Mouse (Mus musculus): Measurements from ENCODE around the gene Chtop.
A peak's percentile ranks its signal among the peaks of the same experiment; 100 is the strongest.

The Chtop gene

DNA sequence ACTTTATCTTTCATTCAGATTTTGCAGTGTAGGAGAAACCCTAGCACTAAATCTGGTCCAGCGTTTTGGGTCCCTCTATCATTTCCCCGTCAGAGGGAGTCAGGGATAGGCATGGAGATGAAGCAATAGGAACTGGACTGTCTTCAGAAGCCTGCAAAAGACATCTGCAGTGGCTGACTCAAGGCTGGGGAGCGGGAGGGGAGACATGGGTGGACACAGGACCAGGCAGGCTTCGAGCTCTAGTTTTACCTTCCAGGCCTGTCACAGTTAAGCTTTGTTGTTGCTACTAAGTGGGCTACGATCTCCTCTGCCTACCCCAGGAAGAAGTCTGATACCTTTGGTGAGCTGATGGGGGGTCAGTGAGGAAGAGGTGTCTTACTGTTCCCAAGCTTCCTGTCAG, 3.0 kb upstream of the Chtop start:
- no peak for DNase-seq (ENCODE audit: low read depth, low spot score)

DNA sequence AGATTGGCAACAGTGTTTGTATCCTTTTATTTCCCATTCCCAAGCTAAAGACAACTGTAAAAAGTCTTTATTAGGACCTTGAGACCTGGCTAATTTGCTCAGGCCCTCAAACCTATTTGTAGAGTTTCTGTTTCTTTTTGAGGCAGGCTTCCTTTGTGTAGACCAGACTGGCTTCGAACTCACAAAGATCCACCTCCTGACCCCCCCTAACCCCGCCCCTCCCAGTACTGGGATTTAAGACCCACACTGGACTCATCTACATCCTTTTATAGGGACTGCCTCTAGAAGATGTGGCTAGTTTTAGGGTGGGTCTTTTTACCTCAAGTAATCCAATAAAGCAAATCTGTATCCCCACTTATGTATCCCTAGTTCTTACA, 437 bp upstream of the Chtop start:
- no peak for DNase-seq (ENCODE audit: low read depth, low spot score)

DNA sequence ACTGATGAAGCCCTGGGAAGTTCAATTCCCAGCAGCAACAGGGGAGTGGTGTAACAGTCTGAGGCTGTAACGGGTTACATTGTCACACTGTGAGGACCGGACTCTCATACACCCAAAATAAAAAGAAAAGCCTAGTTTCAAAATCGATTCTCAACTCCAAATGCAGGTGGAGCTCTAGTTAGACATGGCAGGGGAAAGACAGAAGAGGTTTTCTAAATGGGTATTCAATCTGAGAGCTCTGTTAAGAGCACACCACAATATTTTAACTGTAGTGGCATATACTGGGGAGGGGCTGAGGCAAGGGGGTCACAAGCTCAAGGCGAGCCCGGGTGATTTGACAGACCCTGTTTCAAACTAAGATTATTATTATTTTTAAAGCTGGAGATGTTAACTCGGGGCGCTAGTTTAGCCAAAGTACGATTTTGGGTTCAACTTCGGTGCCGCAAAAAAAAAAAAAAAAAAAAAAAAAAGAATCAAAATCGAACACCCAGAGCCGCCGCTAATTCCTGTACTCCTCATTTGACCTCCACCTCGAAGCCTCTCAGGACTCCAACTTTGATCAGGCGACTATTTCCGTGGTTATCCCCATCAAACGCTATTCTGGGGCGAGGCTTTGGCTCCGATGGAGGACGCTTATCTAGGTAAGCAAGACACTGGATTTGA, 880 bp downstream of the Chtop start:
- DNase-seq (ENCODE audit: low read depth, low spot score): no peak

DNA sequence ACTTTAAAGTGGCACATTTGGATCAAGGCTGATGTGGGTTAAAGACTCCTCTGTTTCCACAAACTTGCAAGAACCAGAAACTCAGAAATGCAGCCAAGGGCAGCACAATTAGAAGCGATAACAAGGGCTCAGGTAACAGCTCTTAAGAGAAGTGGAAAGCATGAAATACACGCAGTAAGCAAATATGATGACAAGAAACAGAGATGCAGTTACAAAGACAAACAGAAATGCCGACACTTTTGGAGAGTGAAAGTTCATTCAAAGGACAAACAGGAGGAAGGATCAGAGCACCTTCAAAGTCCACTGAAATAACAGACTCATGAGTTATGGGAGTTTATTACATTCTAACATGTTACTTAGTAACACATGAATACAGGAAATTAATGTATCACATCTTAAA, 2.9 kb downstream of the Chtop start:
- DNase-seq (ENCODE audit: low read depth, low spot score): no peak

DNA sequence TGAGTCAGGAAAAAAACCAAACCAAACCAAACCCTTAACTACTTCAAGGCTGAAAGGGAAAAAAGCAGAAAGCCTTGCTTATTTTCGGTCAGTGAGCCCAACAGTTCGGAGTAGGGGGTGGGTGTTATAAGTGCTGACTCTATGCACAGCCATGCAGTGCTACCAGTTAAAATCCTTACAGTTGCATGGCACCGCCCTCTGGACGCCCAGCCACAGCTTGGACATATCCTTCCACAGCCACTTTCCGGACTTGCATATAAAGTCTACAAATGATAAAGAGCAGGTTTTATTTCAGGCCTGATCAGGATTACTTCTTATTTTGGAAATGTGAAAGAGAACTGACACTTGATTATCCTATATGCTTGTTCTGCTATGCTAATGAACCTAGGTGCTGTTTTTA, 4.1 kb downstream of the Chtop start:
- no peak for DNase-seq (ENCODE audit: low read depth, low spot score)

DNA sequence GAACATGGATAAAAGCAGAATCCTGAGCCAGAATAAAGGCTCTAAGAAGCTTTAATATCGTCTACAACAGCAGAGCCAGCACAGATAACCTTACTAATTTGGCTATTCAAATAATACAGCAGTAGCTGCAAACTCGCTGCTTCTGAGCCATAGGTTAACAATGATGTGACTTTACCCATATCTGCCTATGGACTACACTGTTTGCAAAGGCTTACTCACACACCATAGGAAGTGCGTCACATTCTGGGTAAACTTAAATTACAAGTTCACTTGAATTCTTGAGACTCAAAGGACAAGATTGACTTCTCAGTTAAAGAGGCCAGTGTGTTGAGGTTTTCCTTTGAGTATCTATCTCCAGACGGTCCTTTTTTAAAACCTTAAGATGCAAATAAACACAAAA, 5.9 kb downstream of the Chtop start:
- DNase-seq (ENCODE audit: low read depth, low spot score): no peak

DNA sequence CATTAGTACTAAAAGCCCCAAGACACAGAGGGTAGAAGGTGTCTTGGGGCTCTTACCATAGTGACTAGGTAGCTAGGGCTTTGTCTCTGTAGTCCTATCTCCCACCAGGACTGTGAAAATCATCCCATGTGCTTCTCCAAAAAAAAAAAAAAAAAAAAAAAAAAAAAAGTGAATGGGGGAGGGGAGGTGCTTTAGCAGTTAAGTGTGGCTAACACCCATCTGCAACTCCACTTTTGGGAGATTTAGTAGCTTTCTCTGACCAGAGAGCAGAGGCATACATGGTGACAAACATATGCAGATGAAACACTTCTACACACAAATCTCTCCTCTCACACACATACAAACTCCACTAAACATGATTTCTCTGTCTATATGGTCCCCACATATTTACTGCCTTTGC, 11.7 kb downstream of the Chtop start:
- no peak for DNase-seq (ENCODE audit: low read depth, low spot score)

DNA sequence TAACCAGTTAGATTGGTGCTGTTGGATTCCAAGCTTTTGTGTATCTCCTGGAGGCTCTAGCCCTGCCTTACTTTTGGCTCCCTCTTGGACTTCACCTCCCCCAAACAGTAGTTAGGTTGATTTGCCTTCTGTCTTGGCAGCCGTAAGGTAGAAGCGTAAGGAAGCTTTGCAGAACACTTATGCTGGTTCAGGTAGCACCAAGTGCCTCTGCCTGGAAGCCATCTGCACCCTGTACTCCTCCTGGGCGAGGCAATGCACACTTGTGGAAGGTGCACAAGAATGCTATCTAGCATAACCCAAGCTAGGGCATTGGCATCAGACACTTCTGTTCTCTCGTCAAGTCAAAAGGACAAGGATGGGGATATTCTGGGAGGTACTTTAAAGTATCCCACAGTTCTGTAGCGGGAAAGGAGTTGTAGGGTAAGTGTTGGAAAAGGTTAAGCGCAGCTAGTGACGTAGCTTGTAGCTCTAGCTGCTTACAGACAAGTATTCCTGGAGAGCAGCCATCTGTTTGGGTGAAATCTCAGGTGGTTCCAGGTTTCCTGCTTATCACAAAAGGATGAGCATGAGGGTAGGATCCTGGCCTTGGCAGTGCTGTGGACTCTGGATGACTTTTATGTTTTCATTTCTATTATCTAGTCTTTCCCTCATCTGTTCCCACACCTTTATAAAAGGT, 13.3 kb downstream of the Chtop start:
- no peak for DNase-seq (ENCODE audit: low read depth, low spot score)

DNA sequence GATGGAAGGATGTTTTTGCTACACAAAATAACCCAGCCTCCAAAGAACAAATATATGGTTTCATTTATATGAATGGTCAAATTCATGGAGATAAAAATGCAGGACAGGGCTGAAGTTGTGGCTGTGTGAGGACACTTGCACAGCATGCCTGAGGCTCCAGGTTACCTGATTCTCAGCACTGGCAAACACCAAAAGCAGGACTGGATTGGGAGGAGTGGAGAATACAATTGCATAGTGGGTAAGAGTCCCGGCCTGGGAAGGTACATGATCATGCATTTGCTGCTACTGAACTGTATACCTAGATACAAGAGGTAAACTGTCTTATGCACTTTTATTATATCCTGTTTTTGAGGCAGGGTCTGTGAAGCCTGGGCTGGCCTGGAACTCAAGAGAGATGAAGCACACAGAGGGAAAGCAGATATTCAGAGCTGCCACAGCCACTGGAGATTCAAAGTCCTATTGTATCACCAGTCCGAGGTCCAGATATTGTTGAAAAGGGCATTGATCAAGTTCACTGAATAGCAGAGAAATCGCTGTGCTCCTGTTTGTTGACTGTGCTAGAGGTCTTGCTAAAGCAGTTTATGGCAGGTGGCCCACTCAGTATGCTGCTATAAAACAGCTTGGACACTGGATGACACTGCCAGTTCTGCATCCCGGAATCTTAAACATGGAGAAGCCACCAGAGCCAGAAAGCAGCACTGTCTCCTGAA, 15.3 kb downstream of the Chtop start:
- DNase-seq (ENCODE audit: low read depth, low spot score): no peak

DNA sequence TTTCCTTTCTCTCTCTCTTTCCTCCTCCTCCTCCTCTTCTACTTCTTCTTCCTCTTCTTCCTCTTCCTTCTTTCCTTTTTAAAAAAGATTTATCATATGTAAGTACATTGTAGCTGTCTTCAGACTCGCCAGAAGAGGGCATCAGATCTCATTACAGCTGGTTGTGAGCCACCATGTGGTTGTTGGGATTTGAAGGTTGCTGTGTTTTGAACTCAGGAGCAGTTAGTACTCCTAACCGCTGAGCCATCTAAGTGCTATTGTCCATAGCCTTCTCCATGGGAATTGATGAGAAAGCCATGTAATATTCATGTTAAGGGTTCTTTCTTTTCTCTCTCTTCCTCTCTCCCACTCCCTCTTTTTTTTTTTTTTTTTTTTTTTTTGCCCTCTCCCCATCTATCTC, 17.9 kb downstream of the Chtop start:
- DNase-seq (ENCODE audit: low read depth, low spot score): no peak

DNA sequence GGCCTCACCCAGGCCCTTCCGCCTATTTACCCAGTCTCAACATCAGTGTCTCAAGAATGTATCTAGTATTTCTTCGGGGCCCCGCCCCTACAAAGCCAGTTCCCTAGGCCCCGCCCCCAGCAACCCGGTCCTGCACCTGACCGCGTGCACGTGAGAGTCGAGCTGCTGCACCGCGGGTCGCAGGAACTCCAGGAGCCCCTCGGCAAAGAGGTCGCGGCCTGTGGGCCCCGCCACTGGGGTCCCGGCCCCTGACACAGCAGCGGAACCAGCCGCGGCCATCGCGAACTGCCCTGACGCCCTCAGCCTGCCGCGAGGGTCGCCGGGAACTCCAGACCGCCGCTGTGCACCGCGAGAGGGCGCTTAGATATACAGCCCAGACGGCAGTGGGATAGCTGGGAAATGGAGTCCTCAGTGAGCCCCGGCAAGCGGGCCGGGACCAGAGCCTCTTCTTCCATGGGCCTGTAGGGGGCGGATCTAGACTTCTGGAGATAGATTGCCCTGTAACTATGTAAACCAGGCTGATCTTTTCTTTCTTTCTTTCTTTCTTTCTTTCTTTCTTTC, 18.5 kb downstream of the Chtop start, which contains the start of gene Snapin:
Gene Snapin (minus strand): TSS at position 338 of the 561 bp plus-strand sequence.
- peak; percentile 93 for DNase-seq (ENCODE audit: low read depth, low spot score)

DNA sequence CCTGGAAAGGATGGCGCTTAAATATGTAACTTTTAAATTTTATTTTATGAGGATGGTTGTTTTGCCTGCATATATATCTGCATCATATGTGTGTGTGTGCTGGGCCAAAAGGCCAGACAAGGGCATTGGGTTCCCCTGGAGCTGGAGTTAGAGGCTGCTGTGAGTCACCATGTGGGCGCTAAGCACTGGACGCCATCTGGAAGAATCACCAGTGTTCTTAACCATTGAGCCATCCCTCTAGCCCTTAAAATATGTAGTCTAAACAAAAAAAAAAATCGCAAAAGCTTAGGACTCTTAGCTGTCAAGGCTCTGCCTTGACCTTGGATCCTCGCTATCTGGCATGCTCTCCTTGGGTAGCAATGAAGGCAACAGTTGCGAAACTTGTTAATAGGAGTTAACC, 20.7 kb downstream of the Chtop start:
- DNase-seq (ENCODE audit: low read depth, low spot score): no peak

DNA sequence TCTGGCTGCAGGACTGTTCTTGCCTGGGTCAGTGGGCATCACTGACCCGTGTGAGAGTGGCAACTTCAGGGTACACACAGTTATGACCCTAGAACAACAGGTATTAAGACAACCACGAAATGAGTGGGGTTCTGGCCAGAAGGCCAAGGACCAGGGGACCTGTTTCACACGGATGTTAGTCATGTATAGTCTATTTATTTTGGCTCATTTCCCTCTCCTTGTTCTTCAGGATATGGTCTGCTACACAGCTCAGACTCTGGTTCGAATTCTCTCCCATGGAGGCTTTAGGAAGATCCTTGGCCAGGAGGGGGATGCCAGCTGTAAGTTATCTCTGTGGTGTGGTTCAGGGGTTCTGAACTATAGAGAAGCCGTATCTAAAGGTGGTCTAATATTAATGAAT, 22.3 kb downstream of the Chtop start:
- DNase-seq (ENCODE audit: low read depth, low spot score): no peak

DNA sequence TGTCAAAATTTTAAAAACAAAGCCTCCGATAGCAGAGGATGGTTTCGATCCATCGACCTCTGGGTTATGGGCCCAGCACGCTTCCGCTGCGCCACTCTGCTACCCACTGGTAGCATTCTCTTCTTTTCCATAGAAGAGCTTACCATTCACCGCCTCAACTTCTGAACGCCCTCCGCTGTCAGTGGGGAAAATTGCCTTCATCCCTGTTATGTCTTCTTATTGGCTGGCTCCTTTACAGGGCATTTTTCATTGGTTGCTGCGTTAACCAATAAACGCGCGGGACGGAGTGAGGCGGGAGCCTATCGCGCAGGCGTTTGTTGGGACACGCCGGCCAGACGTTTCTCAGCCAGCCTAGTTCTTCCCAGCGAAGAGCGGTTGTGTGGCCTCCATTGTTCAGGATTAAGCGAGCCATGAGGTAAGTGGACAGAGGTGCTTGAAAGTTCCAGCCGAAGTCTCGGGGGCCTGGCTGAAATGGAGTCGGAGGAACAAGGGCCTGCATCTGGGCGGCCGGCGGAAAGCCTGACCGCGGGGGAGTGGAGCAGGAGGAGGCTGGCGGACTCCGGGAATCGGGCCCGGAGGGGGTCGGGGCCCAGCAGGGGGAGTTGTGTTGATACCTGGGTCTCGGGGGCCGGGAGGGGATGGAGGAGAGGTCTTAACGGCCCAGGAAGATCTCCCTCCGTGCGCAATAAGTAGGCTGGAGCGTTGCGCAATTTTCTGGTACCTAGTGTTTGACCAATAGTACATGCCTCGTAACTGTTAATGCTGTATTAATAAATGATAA, 33.3 kb downstream of the Chtop start, which contains the start of gene Ilf2:
Gene Ilf2 (plus strand): TSS at position 296 of the 781 bp plus-strand sequence.
- peak; percentile 96 for DNase-seq (ENCODE audit: low read depth, low spot score)

DNA sequence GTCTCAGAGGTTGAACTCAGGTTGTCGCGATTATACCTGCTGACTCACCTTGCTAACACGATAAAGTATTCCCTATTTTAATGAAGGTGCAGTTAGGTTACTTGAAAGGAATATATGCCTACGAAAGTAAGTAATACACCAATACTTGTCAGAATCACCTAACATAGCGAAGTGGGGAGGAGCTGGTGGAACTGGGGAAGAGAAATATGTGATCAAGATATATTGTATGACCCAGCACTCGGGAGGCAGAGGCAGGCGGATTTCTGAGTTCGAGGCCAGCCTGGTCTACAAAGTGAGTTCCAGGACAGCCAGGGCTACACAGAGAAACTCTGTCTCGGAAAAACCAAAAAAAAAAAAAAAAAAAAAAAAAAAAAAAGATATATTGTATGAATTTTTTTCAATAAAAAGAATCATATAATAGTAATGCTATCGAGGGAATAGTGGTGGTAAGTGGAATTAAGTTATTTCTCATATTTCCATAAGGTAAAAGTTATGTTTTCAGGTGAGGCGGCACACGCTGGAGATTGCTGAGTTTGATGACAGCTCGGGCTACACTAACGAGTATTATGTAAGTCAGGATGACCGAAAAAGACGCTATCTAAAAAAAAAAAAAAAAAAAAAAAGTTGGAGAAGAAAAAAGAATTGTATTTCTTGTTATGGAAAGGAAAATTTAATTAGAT, 34.0 kb downstream of the Chtop start:
- no peak for DNase-seq (ENCODE audit: low read depth, low spot score)

DNA sequence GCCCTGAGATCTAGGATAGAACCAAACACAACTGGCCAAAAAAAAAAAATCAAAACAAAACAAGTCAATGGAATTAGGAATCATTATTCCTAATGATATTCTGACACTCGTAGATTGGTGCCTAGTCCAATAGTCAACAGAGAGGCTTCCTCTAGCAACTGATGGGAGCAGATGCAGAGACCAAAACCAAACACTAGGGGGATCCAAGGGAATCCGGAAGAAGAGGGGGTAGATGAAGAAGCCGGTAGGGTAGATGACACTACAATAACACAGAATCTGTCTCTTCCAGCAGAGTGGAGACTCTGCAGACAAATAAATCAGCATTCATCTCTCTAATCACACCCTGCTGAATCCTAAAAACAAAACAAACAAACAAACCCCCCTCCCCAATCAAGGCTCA, 37.1 kb downstream of the Chtop start:
- DNase-seq (ENCODE audit: low read depth, low spot score): no peak

DNA sequence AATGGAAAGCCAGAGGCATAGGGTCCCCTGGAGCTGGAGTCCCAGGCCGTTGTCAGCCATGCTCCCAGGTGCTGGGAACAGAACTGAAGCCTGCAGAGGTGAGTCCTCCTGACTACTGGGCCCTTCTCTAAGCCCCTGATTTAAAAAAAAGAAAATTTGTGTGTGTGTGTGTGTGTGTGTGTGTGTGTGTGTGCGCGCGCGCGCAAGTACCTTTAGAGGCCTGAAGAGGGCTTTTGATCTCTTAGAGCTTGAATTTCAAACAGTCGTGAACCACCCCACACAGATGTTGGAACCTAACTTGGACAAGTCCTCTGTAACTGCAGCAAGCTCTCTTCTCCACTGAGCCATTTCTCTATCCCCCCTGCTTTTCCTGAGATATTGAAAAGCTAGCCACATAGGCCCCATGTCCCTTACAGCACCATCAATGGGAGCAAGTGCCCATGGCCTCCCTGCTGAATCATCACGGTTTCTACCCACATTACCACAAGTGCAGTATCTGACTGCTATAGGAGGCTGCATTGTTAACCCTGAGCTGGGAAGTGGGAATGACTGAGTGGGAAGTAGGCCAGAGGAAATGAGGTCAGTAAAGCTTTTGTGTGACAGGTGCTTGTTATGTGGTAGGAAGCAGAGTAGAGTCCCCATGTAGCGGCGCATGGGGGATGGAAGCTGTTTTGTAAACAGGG, 41.5 kb downstream of the Chtop start:
- DNase-seq (ENCODE audit: low read depth, low spot score): no peak

DNA sequence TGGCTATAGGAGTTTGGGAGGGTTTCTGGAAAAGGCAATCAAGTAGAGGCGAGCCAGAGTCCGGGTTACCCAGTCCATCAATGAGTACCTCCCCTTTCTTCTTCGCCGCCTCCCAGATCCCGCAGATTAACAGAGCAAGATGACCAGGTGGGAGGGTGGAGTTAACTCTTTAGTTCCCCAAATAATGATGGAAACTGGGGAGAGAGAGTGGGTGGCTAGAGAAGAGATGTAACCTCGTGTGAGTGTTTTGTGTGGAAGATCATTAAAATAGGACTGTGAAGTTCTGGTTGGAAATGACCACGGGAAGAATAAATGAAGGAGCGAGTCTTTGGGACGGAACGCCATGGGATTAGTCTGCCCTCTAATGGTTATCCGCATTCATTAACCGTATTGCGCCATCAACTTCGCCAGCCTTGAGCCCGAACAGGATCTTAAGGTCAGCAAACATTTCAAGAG, 43.0 kb downstream of the Chtop start:
- DNase-seq (ENCODE audit: low read depth, low spot score): peak; percentile 49

DNA sequence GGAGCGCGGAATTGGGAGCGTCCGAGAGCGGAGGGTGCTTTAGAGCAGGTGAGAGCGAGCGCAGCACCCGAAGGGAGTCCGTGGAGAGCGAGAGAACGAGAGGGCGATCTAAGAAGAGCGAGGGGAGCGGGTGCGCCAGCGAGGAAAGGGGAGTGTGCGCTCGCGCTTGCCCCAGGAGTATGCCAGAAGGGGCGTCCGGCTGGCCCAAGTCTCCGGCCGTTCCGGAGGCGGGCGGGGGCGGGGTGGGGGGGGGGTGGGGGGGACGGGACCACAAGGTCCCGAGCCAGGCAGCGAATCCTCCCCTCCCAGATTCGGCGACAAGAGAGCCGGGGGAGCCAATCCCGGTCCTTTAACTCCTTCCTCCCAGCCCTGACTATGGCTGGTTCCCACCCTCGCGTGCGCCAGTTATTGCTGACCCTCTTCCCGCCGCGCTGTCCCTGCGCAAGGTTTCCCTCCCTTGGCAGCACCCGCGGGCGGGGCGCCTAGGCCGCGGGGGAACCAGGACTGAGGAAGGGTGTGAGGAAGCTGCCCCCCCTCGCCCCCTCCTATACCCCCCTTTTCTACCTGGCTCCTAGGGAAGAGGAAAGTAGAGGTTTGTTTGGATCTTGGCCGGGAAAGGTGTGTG, 43.5 kb downstream of the Chtop start, which contains the start of gene Npr1:
Gene Npr1 (minus strand): TSS at position 181 of the 625 bp plus-strand sequence.
- DNase-seq (ENCODE audit: low read depth, low spot score): no peak
